Mouse (Mus musculus) liver, embryonic 12.5 days (tissue): ENCODE measurements around the gene Tjap1. TPM values are rescaled to one million over a fixed set of nuclear protein-coding genes. Genes with fewer than 3 reads are reported as not detected.

Experiments used
- ATAC-seq: fragments of 200-750 bp; cut with Nextera tagmentation; 2 replicates; pipeline ENCODE4 v1.8.0; 2017; ENCODE audit warnings: moderate number of reproducible peaks, mild to moderate bottlenecking, moderate library complexity
- H3K27ac ChIP-seq: fragments of 300-500 bp; sonication (generic); 2 replicates; pipeline ENCODE4 v1.5.1; 2016; ENCODE audit warnings: mild to moderate bottlenecking
- H3K27me3 ChIP-seq: fragments of 300-500 bp; sonication (generic); replicated peaks from 2 replicates; pipeline ENCODE4 v1.6.1; 2016; ENCODE audit warnings: mild to moderate bottlenecking, moderate library complexity
- H3K36me3 ChIP-seq: fragments of 300-500 bp; sonication (generic); 2 replicates; pipeline ENCODE4 v1.6.1; 2016; ENCODE audit warnings: mild to moderate bottlenecking, moderate library complexity
- H3K4me1 ChIP-seq: fragments of 300-500 bp; sonication (generic); 2 replicates; pipeline ENCODE4 v1.6.1; 2016
- H3K4me2 ChIP-seq: fragments of 300-500 bp; sonication (generic); 2 replicates; pipeline ENCODE4 v1.6.1; 2016; ENCODE audit warnings: mild to moderate bottlenecking, moderate library complexity
- H3K4me3 ChIP-seq: fragments of 300-500 bp; sonication (generic); 2 replicates; pipeline ENCODE4 v1.5.1; 2016; ENCODE audit warnings: mild to moderate bottlenecking, moderate library complexity
- H3K9ac ChIP-seq: fragments of 300-500 bp; sonication (generic); 2 replicates; pipeline ENCODE4 v1.6.1; 2016; ENCODE audit warnings: mild to moderate bottlenecking, moderate library complexity
- H3K9me3 ChIP-seq: fragments of 300-500 bp; sonication (generic); replicated peaks from 2 replicates; pipeline ENCODE4 v1.6.1; 2016; ENCODE audit warnings: mild to moderate bottlenecking, moderate library complexity
- WGBS: fragments of 180-500 bp; shearing (Covaris S2); methylation state at CpG from one replicate; pipeline ENCODE4 v1.1.7; 2016; ENCODE audit not compliant: insufficient replicate concordance; 5-methylcytosine and 5-hydroxymethylcytosine counted together
- polyA plus RNA-seq: library from polyadenylated mRNA; unstranded; fragments of >200 nt; fragmentation: Nextera tagmentation; extraction: Ambion mirVana; gene quantifications from 2 replicates; pipeline ENCODE4 v1.2.1, GENCODE M21; 2016

Tjap1 gene
- polyA plus RNA-seq, result 17.4 and 18.9 TPM in 2 replicates

- Histone ChIP-seq H3K27me3 (peaks cover 10% of the 10 kb centered on the region; the same call in 1 of the 2 replicates), H3K4me2 (peak within 1 kb of the TSS; percentile 90), H3K36me3 (peaks cover 35% of the 10 kb centered on the region), H3K4me3 (peak within 1 kb of the TSS; percentile 80), H3K4me1 (peaks cover 29% of the 10 kb centered on the region), H3K9me3 (no peaks in the 10 kb centered on the region), H3K9ac (peak within 1 kb of the TSS; percentile 86), H3K27ac (peak within 1 kb of the TSS; percentile 82)
- WGBS, result 1% methylated on average over 37 of the region's 37 CpGs
- ATAC-seq, result peak; percentile 94
These were observed at the start of gene Tjap1 for GRCm38 (mm10) chr17:46282483-46283123. Tjap1 (minus strand) TSS chr17:46283026.

GRCm38 (mm10) chr17:46328723-46329122, 45.9 kb upstream of the Tjap1 start:
- H3K4me3 ChIP-seq, result peak overlapping the region; percentile 73
- peak overlapping the region; percentile 94 for H3K27ac ChIP-seq
- H3K4me2 ChIP-seq, result peak overlapping the region; percentile 94
- WGBS, result 64% methylated on average over 6 of the region's 6 CpGs
- peaks cover 3% of the 10 kb centered on the region; the same call in 1 of the 2 replicates for H3K9me3 ChIP-seq
- H3K27me3 ChIP-seq, result no peaks in the 10 kb centered on the region
- H3K9ac ChIP-seq, result peak overlapping the region; percentile 87; the same call in 1 of the 2 replicates
- H3K4me1 ChIP-seq, result peaks cover 30% of the 10 kb centered on the region
- no peak for ATAC-seq
- peaks cover 4% of the 10 kb centered on the region; the same call in 1 of the 2 replicates for H3K36me3 ChIP-seq

- Histone ChIP-seq H3K9me3 (no peaks in the 10 kb centered on the region), H3K9ac (peak within 1 kb of the TSS; percentile 87), H3K4me2 (peak within 1 kb of the TSS; percentile 94), H3K4me3 (peak within 1 kb of the TSS; percentile 73), H3K36me3 (peaks cover 11% of the 10 kb centered on the region; the same call in 1 of the 2 replicates), H3K4me1 (peaks cover 30% of the 10 kb centered on the region), H3K27ac (peak within 1 kb of the TSS; percentile 94), H3K27me3 (no peaks in the 10 kb centered on the region)
- ATAC-seq, result peak; percentile 98
- under 1% methylated on average over 40 of the region's 40 CpGs for WGBS
These were observed 45.2 kb upstream of the Tjap1 start, which contains the start of gene Abcc10 for GRCm38 (mm10) chr17:46327906-46328534. Abcc10 (minus strand) TSS chr17:46328352.

- peak overlapping the region; percentile 94 for H3K27ac ChIP-seq
These were observed 44.6 kb upstream of the Tjap1 start for GRCm38 (mm10) chr17:46327413-46327905.

GRCm38 (mm10) chr17:46322046-46322823, 39.4 kb upstream of the Tjap1 start:
- Histone ChIP-seq H3K9ac (no peak overlapping the region), H3K4me2 (no peak overlapping the region), H3K36me3 (peaks cover 26% of the 10 kb centered on the region), H3K27me3 (no peaks in the 10 kb centered on the region), H3K9me3 (no peaks in the 10 kb centered on the region), H3K27ac (no peak overlapping the region), H3K4me1 (peaks cover 11% of the 10 kb centered on the region), H3K4me3 (no peak overlapping the region)
- WGBS, result 76% methylated on average over 14 of the region's 14 CpGs
- no peak for ATAC-seq

More at GRCm38 (mm10) chr17:46327413-46327905, 44.6 kb upstream of the Tjap1 start:
- Histone ChIP-seq H3K9ac (peak overlapping the region; percentile 87), H3K27me3 (no peaks in the 10 kb centered on the region), H3K4me1 (peaks cover 28% of the 10 kb centered on the region), H3K9me3 (no peaks in the 10 kb centered on the region), H3K4me2 (peak overlapping the region; percentile 94), H3K36me3 (peaks cover 16% of the 10 kb centered on the region; the same call in 1 of the 2 replicates), H3K4me3 (peak overlapping the region; percentile 73)
- WGBS, result 8% methylated on average over 27 of the region's 27 CpGs
- ATAC-seq, result no peak

- no peak overlapping the region for H3K4me3 ChIP-seq
- WGBS, result 60% methylated on average over 6 of the region's 6 CpGs
- no peak overlapping the region for H3K9ac ChIP-seq
- H3K27ac ChIP-seq, result no peak overlapping the region
- H3K27me3 ChIP-seq, result 0 out of 2 replicates have a peak, but pooled peaks cover 6% of the 10 kb centered on the region
- no peak for ATAC-seq
- no peaks in the 10 kb centered on the region for H3K9me3 ChIP-seq
- H3K4me1 ChIP-seq, result peaks cover 3% of the 10 kb centered on the region; the same call in 1 of the 2 replicates
- no peak overlapping the region for H3K4me2 ChIP-seq
- peaks cover 26% of the 10 kb centered on the region for H3K36me3 ChIP-seq
These were observed 37.7 kb upstream of the Tjap1 start for GRCm38 (mm10) chr17:46320492-46320891.

- no peak overlapping the region for H3K4me2 ChIP-seq
- no peak overlapping the region for H3K27ac ChIP-seq
These were observed 33.0 kb upstream of the Tjap1 start for GRCm38 (mm10) chr17:46315813-46316212.

GRCm38 (mm10) chr17:46313135-46313715, 30.4 kb upstream of the Tjap1 start:
- Histone ChIP-seq H3K9me3 (no peaks in the 10 kb centered on the region), H3K9ac (no peak overlapping the region), H3K4me1 (no peaks in the 10 kb centered on the region), H3K4me3 (no peak overlapping the region), H3K27ac (no peak overlapping the region), H3K4me2 (no peak overlapping the region), H3K27me3 (0 out of 2 replicates have a peak, but pooled peaks cover 10% of the 10 kb centered on the region), H3K36me3 (no peaks in the 10 kb centered on the region)
- no peak for ATAC-seq
- WGBS, result 77% methylated on average over 9 of the region's 9 CpGs

More at GRCm38 (mm10) chr17:46315813-46316212, 33.0 kb upstream of the Tjap1 start:
- no peaks in the 10 kb centered on the region for H3K9me3 ChIP-seq
- 73% methylated on average over 10 of the region's 10 CpGs for WGBS
- H3K36me3 ChIP-seq, result peaks cover 2% of the 10 kb centered on the region
- 0 out of 2 replicates have a peak, but pooled peaks cover 6% of the 10 kb centered on the region for H3K27me3 ChIP-seq
- ATAC-seq, result no peak
- H3K4me3 ChIP-seq, result no peak overlapping the region
- H3K4me1 ChIP-seq, result peaks cover 2% of the 10 kb centered on the region; the same call in 1 of the 2 replicates
- H3K9ac ChIP-seq, result no peak overlapping the region

- no peaks in the 10 kb centered on the region for H3K9me3 ChIP-seq
- H3K4me3 ChIP-seq, result no peak overlapping the region
- no peak for ATAC-seq
- H3K27ac ChIP-seq, result no peak overlapping the region
- 62% methylated on average over 10 of the region's 10 CpGs for WGBS
- no peaks in the 10 kb centered on the region for H3K4me1 ChIP-seq
- 0 out of 2 replicates have a peak, but pooled peaks cover 5% of the 10 kb centered on the region for H3K27me3 ChIP-seq
- no peaks in the 10 kb centered on the region for H3K36me3 ChIP-seq
- no peak overlapping the region for H3K4me2 ChIP-seq
- no peak overlapping the region for H3K9ac ChIP-seq
These were observed 27.7 kb upstream of the Tjap1 start for GRCm38 (mm10) chr17:46310515-46310914.

- 0 out of 2 replicates have a peak, but pooled peaks cover 5% of the 10 kb centered on the region for H3K27me3 ChIP-seq
- WGBS, result 73% methylated on average over 12 of the region's 12 CpGs
- no peak overlapping the region for H3K27ac ChIP-seq
- H3K36me3 ChIP-seq, result no peaks in the 10 kb centered on the region
- no peaks in the 10 kb centered on the region for H3K4me1 ChIP-seq
- no peak overlapping the region for H3K4me2 ChIP-seq
- H3K9me3 ChIP-seq, result no peaks in the 10 kb centered on the region
- no peak overlapping the region for H3K4me3 ChIP-seq
- no peak for ATAC-seq
- no peak overlapping the region for H3K9ac ChIP-seq
These were observed 27.0 kb upstream of the Tjap1 start for GRCm38 (mm10) chr17:46309835-46310234.

GRCm38 (mm10) chr17:46306956-46307355, 24.1 kb upstream of the Tjap1 start:
- ATAC-seq, result no peak
- Histone ChIP-seq H3K36me3 (no peaks in the 10 kb centered on the region), H3K9ac (no peak overlapping the region), H3K4me3 (no peak overlapping the region), H3K9me3 (no peaks in the 10 kb centered on the region), H3K27me3 (0 out of 2 replicates have a peak, but pooled peaks cover 5% of the 10 kb centered on the region), H3K4me2 (no peak overlapping the region), H3K4me1 (no peaks in the 10 kb centered on the region), H3K27ac (no peak overlapping the region)
- WGBS, result 80% methylated on average over 15 of the region's 15 CpGs
